Mouse (Mus musculus) cerebellum, postnatal 10 days (tissue): ENCODE results near the gene Rhbg.

Experiments used
- DNase-seq, 2 experiments: peaks; one replicate each; pipeline ENCODE4 v3.0.0; 2021; ENCODE audit warnings: mixed read lengths in 2 of 2

The Rhbg gene

DNA sequence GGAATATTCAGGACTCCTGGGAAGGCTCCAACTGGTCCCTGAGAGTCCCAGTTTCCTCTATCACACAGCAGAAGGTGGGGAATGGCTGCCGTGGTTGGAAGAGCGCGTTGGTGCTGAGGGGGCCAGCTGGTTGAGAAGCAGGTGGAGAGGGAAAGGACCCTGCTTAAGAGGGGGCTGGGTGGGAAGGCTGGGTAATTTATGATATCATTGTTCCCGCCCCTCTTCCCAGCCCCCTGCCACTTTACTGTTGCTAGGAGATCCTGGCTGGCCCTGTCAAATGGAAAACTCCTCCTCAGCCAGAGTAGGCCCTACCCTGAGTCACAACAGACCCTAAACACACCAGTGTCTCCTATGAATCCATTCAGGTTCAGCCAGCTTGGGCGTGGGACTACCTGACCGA lies 26.5 kb downstream of the Rhbg start:
- DNase-seq, result peak; percentile 81 to 90

DNA sequence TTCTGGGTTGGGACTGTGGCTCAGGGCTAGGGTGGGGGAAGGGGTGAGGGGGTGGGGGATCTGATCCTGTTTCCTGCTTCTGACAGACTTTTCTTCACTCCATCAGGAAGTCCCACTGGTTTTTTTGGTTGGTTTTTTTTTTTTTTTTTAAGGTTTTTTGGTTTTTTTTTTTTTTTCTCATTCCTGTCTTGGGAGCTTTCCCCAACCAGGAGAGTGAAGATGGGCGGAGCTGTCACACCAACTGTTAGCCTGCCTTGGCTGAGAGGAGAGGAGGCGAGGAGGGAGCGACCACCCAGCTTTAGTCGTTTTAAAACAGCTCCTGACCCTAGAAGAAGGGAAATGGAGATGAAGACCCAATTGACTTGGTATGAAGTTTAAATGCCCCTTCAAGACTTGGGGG lies 27.2 kb downstream of the Rhbg start:
- DNase-seq, result no peak

DNA sequence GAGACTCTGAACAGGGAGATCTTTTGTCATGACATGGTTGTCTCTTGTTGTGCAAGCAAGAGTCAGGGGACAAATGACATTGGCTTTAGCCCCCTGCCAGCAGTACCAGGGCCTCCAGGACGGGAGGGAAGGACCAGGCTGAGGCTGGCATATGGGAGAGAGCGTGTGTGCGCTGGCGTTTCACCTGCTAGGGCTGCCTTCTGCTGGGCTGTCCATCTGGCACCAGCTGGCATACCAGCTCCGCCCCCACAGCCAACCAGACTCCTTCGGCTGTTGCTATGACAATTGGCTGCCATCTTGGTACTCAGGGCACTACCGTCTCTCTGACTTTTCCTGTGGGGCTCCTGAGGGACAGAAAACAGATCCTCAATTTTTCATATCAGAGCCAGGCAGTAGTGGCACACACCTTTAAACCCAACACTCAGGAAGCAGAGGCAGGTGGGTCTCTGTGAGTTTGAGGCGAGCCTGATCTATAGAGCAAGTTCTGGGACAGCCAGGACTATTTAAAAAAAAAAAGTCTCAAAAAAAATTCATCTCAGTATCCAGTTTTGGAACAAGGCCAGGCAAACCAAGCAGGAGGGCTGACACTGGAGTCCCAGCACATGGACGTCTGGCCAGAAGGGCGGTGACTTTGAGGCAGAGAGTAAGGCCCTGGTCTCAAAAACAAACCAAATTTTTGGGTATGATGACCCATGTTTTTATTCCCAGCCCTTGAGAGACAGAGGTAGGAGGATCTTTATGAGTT lies 28.2 kb downstream of the Rhbg start:
- peak; percentile 94 to 97 for DNase-seq

DNA sequence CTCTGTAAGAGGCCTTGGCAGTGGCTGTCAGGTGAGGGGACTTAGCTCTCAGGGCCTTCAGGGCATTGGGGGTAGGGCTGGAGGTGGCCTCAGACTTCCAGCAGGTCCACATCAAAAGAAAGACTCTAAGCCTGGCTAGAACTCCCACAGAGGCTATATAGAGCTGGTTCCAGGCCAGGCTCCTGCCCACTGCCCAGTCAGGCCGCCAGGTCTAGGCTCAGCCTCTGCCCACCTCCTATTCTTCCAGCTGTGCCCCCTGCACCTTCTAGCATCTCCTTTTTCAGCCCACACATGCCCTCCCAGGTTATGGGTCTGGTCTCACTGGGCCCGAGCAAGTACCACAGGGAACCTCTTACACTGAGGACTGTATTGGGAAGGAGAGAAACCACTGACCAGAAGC lies 29.6 kb downstream of the Rhbg start:
- peak; percentile 63 to 64 for DNase-seq

DNA sequence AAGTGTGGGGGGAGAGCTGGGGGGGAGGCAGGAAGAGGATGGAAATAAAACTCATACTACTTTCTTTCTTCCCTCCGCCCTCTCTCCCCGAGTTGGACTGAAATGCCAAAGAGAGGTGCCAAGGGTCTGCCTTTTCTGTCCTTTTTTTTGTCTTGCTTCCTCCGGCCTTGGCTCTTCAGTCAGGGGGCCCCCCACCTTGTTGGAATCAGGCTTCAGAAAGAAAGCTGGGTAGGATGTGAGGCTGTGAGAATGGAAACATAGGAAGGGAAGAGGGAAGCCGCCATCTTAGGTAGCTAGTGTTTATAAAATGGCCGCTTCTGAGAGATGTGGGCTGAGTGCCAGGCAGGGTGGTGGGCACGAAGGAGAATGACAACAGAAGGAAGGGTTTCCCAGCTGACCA lies 32.1 kb downstream of the Rhbg start:
- DNase-seq, result peak; percentile 91

- peak; percentile 87 to 90 for DNase-seq
Observed at GRCm38 (mm10) chr3:88221519-88222390, 32.8 kb downstream of the Rhbg start.

DNA sequence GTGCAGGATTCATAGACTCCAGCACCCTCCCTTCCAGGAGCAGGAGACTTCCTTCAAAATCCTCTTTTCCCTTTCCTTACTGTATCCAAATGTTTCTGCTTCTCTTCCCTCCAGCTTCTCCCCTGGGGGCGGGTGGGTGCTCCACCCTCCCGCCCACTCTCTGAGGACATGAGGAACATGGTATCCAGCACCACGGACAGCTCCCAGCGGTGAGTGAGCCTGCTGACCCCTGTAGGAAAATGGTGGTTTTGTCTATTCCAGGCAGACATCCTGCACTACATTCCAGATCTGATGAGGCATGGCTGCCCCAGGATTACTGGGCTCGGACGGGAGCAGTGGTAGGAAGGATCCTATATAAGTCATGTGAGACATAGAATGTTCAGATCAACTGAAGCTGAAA lies 33.7 kb downstream of the Rhbg start:
- DNase-seq, result peak in 1 of 2 experiments; percentile 61

DNA sequence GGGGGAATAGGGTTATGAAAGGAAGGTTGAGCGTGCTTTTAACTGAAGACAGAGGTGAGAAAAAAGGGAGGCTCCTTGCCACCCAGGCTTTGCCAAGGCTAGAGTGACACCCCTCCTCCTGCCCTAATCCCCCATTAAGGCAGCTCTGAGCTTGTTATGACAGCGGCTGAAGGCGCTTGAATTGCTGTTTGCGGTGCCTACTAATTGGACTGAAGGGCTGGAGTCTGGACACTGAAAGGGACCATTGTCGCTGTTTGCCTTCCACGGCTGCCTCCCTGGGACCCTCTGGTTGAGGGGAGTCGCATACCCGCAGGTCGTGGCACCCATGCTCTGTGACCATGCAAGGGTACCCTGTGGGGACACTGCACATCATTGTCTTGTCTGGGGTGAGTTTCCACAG lies 34.6 kb downstream of the Rhbg start:
- peak in 1 of 2 experiments; percentile 53 for DNase-seq

DNA sequence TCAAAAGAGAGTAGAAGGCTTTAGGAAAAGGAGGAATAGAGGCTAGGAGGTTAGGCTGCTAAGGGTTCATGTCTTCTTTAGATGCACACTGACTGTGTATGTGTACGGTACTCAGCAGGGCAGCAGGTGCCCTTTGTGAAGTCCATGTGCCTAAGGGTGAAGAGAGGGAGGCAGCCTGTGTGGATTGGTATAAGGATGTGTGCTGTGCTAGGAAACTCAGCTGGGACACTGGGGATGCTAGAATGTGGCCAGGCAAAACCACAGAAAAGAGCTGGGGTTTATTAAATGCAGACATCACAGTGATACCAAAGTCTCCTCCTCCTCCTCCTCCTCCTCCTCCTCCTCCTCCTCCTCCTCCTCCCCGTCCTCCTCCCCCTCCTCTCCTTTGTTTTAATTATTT lies 36.8 kb downstream of the Rhbg start:
- peak in 1 of 2 experiments; percentile 35 for DNase-seq

DNA sequence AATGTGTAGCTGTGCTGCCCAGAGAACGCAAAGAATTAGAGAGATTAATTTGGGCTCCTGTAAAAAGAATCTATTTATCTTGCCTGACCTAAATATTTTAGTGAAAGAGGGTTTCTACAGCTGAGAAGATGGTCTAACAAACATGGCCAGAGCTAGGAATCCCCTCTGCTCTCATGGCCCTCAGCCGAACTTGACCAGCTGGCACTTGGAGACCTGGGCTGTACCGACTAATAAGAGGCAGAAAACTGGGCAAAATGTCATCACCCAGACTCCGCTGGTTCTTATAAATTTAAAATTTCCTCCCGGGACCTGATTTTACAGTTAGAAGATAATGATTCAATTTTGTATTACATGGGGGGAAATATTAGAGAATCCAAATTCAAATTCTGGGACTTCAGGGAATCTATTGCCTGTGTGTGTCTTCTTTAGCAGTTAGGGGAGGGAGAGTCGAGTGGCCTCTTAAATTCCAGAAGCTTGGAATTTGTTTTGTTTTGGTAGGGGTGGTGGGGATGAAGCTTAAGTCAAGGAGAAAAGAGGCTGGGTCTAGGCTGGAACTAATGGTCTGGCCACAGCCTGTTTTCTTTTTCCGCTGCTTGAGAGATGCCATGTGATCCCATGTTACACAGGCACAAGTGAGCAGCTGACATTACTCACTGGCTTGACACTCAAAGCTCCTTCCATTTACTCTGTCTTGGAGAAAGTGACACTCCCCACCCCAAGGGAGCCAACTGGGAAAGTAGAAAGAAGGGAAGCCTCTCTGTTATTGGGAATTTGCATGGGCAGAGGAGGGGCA lies 37.8 kb downstream of the Rhbg start:
- DNase-seq, result peak; percentile 91

DNA sequence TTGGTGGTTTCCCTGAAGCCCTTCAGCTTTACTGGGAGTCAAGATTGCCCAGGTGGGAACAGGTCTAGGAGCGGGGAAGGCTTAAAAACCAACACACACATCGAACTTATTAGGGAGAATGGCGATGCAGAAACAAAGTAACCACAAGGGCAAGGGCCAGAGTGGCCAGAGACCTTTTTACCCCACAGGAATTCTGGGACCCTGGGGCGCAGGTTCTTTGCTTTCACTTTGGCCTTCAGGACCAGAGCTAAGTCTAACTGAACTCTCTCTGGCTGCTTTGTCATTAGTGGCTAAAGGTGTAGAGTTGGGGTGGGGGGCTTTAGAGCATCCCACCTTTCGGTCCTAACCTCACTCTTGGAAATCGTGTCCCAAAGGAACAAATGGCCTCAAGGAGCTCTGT lies 38.4 kb downstream of the Rhbg start:
- DNase-seq, result peak; percentile 48 to 68

- peak; percentile 85 to 90 for DNase-seq
Observed at GRCm38 (mm10) chr3:88215553-88216004, 38.9 kb downstream of the Rhbg start.

DNA sequence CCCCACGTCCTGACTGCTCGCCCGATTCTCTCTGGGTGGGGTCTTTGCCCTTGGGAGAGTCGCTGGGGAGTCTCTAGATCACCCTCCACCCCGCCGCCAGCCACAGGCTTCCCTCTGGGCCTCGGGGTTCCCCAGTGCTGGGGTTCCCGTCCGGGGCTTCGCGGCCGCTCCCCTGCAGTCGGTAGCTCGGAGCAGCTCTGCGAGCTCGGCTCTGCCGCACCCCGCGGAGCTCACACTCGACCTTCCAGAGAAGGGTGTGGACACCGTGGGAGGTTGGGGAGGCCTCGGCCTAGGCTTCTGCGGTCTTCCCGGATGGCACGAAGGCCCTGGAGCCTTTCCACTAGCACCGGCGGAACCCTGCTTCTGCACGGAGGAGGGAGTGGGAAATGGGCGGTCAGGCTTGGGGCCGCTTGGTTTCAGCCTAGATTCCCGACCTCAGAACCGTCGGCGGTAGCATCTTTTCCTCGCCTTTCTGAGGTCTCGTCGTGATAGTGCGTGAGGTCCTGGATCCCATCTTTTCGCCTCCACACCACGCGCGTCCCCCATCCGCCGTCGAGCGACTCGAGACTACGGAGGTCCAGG lies 39.4 kb downstream of the Rhbg start:
- DNase-seq, result peak; percentile 72 to 78

GRCm38 (mm10) chr3:88214197-88214938 lies 40.1 kb downstream of the Rhbg start:
- DNase-seq, result peak; percentile 96

- DNase-seq, result peak in 1 of 2 experiments; percentile 10
Observed at GRCm38 (mm10) chr3:88213019-88213418, 41.5 kb downstream of the Rhbg start.

GRCm38 (mm10) chr3:88212356-88212755 lies 42.2 kb downstream of the Rhbg start:
- DNase-seq, result peak in 1 of 2 experiments; percentile 36

GRCm38 (mm10) chr3:88210918-88211317 lies 43.6 kb downstream of the Rhbg start:
- peak in 1 of 2 experiments; percentile 9 for DNase-seq

DNA sequence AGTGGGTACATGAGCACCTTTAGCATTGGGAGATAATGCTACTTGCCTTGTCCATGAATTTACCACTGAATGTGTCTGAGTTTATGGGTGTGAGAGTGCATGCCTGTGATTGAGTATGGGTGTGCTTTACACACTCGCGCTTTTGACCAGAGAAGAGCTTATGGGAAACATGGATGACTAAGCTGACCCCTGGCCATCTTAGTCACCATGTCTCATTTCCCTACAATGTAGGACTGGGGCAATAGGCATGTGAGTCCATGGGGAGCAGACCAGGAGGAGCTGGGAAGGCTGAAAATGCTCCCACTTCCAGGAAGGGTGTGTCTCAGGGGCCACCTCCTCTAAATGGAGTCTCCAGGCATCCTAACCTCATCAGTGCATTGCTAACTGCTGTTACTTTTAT lies 44.4 kb downstream of the Rhbg start:
- DNase-seq, result peak in 1 of 2 experiments; percentile 4

GRCm38 (mm10) chr3:88209306-88209705 lies 45.2 kb downstream of the Rhbg start:
- peak; percentile 39 to 44 for DNase-seq

DNA sequence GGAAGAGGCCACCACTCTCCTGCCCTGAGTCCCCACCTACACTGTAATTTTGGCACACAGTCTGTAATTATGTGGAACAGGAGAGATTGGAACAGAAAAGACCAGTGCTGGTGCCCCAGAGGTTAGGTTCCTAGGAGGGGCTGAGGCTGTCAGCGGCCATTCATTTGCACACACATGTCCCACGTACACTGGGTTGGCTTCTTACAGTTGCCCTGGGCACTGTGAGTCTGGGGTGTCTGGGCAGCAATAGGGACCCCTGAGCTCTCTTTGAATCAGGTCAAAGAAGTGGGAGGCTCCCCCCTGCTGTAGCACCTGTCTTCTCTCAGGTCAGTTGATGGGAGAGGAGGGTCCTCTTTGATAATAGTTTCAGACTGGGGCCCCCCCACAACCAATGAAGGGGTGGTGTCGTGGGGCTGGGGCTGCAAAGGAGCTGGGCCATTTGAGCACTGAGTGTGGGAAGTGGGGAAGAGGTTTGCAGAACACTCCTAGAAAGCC lies 46.2 kb downstream of the Rhbg start:
- peak; percentile 44 to 45 for DNase-seq

DNA sequence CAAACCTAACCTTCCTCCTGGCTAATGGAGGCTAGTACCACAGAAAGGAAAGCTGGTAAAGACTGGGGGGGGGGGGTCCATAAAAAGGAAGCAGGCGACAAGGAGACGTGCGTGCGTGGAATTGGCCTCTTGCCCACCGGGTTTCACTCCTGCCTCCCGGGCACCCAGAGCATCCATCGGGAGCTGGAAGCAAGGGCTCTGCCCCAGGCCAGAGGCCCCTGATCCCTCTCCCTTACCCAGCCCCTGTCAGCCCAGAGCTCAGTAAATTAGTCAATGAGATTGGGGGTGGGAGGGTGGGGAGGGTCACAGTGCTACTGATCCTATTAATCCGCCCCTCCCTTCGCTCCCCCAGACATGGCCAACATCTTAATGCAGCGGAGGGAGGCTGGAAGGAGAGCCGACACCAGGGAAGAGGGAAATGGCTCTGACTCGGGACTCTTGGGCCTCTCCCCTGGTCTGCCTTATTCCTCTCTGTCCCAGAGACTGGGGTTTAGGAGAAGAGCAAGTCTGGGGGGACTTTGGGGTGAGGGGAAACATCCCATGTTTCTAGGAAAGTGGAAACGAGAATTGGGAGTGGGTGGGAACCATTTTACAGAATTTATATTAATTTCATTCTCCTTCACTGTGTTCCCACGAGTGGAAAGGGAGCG lies 46.9 kb downstream of the Rhbg start:
- peak; percentile 68 to 76 for DNase-seq
